Mouse (Mus musculus): ENCODE data around the gene Arl6ip6. TPM values are rescaled to one million over a fixed set of nuclear protein-coding genes. Genes with fewer than 3 reads are reported as not detected.

Gene Arl6ip6
- polyA plus RNA-seq, 1 experiment from 2014 or later, result 35.3 TPM

DNA sequence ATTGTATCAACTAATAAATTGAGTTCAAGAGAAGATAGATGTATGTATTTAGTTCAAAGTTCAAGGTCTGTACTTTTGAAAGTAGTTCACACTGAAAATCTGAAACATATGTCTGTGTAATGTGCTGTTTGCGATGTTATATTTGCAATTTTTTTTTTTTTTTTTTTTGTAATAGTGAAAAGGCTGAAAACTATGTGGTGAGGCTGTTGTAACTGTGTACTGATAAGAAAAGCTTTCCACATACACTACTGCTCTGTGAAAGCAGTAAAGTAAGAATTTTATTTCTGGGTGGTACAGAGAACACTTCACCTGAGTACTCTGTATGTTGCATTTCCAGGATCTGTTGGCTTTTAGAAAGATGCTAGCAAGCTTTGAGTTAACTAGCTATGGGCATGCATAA lies 7.7 kb downstream of the Arl6ip6 start:
- H3K4me2 ChIP-seq (ENCODE audit: low read depth, low read length), result no peak overlapping the region
- no peaks in the 10 kb centered on the region for H3K4me1 ChIP-seq (ENCODE audit: control insufficient read depth, insufficient read depth, low read length)
- peaks cover 8% of the 10 kb centered on the region; the same call in 1 of the 2 replicates for H3K36me3 ChIP-seq (ENCODE audit: control insufficient read depth, insufficient read depth, low read length)
- H3K9ac ChIP-seq (ENCODE audit: low read depth, low read length), result no peak overlapping the region
- no peak for ATAC-seq
- WGBS, result 92% methylated on average over 1 of the region's 1 CpGs
- no peak overlapping the region for H3K4me3 ChIP-seq (ENCODE audit: low read length)
- no peaks in the 10 kb centered on the region for H3K9me3 ChIP-seq (ENCODE audit: control insufficient read depth, low read length)
- no peak overlapping the region for H3K27ac ChIP-seq (ENCODE audit: low read length)
- no peaks in the 10 kb centered on the region for H3K27me3 ChIP-seq (replicated peaks; ENCODE audit: control insufficient read depth, insufficient read depth, low read length)

DNA sequence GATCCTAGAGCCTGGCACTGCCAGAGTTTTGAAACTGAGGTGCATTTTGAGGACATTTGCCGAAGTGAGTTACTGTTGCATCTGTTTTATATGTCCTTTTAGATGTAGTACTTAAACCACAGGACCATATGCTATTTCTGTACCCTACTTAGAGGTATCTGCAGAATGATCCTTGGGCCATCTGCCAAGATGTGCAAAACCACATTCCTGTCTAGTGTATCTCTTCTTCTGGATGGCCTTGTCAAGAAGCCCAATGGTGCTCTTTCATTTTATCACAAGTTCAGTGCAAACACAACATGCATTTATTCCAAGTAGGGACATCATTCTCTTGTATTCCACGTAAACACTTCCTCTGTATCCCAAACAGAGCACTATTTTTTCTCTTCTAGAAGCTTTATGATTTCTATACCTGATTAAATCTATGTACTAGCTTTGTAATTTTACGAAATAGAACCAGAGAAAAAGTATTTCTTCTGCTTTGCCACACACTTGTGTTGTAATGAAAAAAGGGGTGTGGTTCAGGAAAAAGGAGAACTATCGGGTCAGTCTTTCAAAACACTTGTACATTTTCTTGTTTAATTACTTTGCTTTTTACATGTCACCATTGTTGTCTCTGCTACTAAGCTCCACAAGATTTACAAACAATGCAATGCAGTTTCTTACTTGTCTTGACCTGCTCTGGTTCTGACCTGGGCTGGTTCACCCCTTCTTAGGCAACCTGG lies 8.8 kb downstream of the Arl6ip6 start:
- no peak overlapping the region for H3K27ac ChIP-seq (ENCODE audit: low read length)
- no peak overlapping the region for H3K4me3 ChIP-seq (ENCODE audit: low read length)
- no peaks in the 10 kb centered on the region for H3K4me1 ChIP-seq (ENCODE audit: control insufficient read depth, insufficient read depth, low read length)
- H3K27me3 ChIP-seq (replicated peaks; ENCODE audit: control insufficient read depth, insufficient read depth, low read length), result no peaks in the 10 kb centered on the region
- peaks cover 8% of the 10 kb centered on the region; the same call in 1 of the 2 replicates for H3K36me3 ChIP-seq (ENCODE audit: control insufficient read depth, insufficient read depth, low read length)
- H3K9me3 ChIP-seq (ENCODE audit: control insufficient read depth, low read length), result no peaks in the 10 kb centered on the region
- H3K4me2 ChIP-seq (ENCODE audit: low read depth, low read length), result no peak overlapping the region
- no peak for ATAC-seq
- 81% methylated on average over 4 of the region's 4 CpGs for WGBS
- no peak overlapping the region for H3K9ac ChIP-seq (ENCODE audit: low read depth, low read length)

DNA sequence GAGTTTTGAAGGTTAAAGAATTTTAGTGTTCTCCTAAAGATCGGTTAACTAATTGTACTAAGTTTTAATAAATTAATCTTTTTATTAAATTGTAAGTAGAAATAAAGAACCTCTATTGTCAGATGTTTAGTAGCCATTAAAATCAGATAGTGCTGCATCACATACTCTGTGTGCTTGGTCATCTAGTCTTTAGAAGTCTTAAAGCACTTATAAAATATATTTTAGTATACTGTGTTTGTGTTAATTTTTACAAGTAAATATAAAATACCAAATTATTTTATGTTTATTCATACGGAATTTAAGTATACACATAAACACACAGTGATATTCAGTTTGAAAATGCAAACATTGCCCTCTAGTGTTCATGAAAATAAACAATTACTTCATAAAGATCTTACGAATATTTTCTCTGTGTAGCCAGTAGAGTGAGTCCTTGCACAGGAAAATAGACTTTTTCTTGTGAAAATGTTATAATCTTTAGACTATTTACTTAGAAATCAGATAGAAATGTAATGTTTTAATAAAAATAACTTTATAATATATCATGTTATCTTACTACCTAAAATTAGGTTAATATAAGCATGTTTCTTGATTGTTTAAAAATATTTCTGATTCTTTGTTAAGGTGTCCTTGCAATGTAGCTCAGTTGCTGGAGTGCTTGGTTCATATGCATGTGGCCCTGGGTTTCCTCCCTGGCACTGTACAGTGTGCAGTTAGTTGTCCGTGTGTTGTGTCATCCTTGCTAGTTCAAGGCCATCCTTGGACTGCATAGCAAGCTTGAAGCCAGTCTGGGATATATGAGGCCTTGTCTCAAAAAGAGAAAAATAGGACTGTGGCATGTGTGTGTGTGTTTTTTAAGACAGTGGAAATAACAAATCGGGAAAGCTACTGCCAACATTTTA lies 13.1 kb downstream of the Arl6ip6 start:
- Histone ChIP-seq H3K9me3 (ENCODE audit: control insufficient read depth, low read length) (no peaks in the 10 kb centered on the region), H3K4me3 (ENCODE audit: low read length) (no peak overlapping the region), H3K27me3 (replicated peaks; ENCODE audit: control insufficient read depth, insufficient read depth, low read length) (no peaks in the 10 kb centered on the region), H3K27ac (ENCODE audit: low read length) (no peak overlapping the region), H3K9ac (ENCODE audit: low read depth, low read length) (no peak overlapping the region), H3K36me3 (ENCODE audit: control insufficient read depth, insufficient read depth, low read length) (no peaks in the 10 kb centered on the region), H3K4me1 (ENCODE audit: control insufficient read depth, insufficient read depth, low read length) (no peaks in the 10 kb centered on the region), H3K4me2 (ENCODE audit: low read depth, low read length) (no peak overlapping the region)
- ATAC-seq, result no peak
- 65% methylated on average over 5 of the region's 5 CpGs for WGBS

DNA sequence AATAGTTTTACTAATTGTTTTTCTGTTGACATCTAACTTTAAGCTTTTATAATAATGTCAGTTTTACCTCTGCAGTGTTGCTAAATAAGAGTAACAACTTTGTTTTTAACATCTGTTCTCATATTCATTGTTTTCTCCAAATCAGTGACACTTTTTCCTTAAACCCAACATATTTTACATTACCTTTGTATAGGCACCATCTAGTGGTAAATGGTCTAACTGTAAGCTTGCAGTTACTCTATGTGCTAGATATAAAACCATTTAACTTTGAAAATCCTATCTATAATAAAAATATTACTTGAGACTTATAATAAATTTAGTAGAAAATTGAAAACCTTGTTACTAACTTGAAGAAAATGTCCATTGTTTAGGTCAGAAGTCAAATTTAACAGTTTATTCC lies 15.2 kb downstream of the Arl6ip6 start:
- Histone ChIP-seq H3K4me1 (ENCODE audit: control insufficient read depth, insufficient read depth, low read length) (no peaks in the 10 kb centered on the region), H3K27me3 (replicated peaks; ENCODE audit: control insufficient read depth, insufficient read depth, low read length) (no peaks in the 10 kb centered on the region), H3K9me3 (ENCODE audit: control insufficient read depth, low read length) (no peaks in the 10 kb centered on the region), H3K4me2 (ENCODE audit: low read depth, low read length) (no peak overlapping the region), H3K27ac (ENCODE audit: low read length) (no peak overlapping the region), H3K36me3 (ENCODE audit: control insufficient read depth, insufficient read depth, low read length) (0 out of 2 replicates have a peak, but pooled peaks cover 2% of the 10 kb centered on the region), H3K9ac (ENCODE audit: low read depth, low read length) (no peak overlapping the region), H3K4me3 (ENCODE audit: low read length) (no peak overlapping the region)
- ATAC-seq, result no peak

DNA sequence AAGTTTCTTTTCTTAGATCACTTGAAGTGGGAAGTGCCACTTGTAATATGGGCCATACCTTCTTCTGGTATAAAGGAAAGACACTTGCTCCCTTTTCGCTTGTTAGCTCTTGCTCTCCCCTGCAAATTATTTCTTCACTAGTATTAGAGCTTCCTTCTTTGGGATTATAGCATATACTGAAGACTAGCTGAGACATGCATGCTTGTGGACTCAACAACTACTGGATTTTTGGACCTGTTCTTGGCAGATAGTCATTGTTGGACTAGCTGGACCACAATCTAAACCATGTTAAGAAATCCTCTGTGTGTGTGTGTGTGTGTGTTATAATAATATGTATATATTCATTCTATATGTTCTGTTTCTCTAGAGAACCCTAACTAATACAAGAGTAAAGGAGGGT lies 22.0 kb downstream of the Arl6ip6 start:
- Histone ChIP-seq H3K4me2 (ENCODE audit: low read depth, low read length) (no peak overlapping the region), H3K9ac (ENCODE audit: low read depth, low read length) (no peak overlapping the region), H3K9me3 (ENCODE audit: control insufficient read depth, low read length) (no peaks in the 10 kb centered on the region), H3K36me3 (ENCODE audit: control insufficient read depth, insufficient read depth, low read length) (0 out of 2 replicates have a peak, but pooled peaks cover 2% of the 10 kb centered on the region), H3K27ac (ENCODE audit: low read length) (no peak overlapping the region), H3K4me1 (ENCODE audit: control insufficient read depth, insufficient read depth, low read length) (no peaks in the 10 kb centered on the region), H3K4me3 (ENCODE audit: low read length) (no peak overlapping the region), H3K27me3 (replicated peaks; ENCODE audit: control insufficient read depth, insufficient read depth, low read length) (no peaks in the 10 kb centered on the region)
- ATAC-seq, result no peak
- 90% methylated on average over 1 of the region's 1 CpGs for WGBS

DNA sequence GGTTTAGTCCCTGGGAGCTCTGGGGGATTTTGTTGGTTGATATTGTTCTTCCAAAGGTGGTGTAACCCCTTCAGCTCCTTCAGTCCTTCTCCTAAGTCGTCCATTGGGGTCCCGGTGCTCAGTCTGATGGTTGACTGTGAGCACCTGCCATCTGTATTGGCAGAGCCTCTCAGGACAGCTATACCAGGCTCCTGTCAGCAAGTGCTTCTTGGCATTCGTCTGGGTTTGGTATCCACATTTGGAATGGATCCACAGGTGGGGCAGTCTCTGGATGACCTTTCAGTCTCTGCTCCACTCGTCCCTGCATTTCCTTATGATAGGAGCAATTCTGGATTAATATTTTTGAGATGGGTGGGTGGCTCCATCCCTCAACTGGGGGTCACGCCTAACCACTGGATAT lies 30.7 kb downstream of the Arl6ip6 start:
- Histone ChIP-seq H3K27ac (ENCODE audit: low read length) (no peak overlapping the region), H3K9ac (ENCODE audit: low read depth, low read length) (no peak overlapping the region), H3K27me3 (replicated peaks; ENCODE audit: control insufficient read depth, insufficient read depth, low read length) (no peaks in the 10 kb centered on the region), H3K9me3 (ENCODE audit: control insufficient read depth, low read length) (no peaks in the 10 kb centered on the region), H3K4me1 (ENCODE audit: control insufficient read depth, insufficient read depth, low read length) (no peaks in the 10 kb centered on the region), H3K4me3 (ENCODE audit: low read length) (no peak overlapping the region), H3K4me2 (ENCODE audit: low read depth, low read length) (no peak overlapping the region), H3K36me3 (ENCODE audit: control insufficient read depth, insufficient read depth, low read length) (no peaks in the 10 kb centered on the region; the same call in 1 of the 2 replicates)
- ATAC-seq, result no peak
- WGBS, result 92% methylated on average over 5 of the region's 5 CpGs

DNA sequence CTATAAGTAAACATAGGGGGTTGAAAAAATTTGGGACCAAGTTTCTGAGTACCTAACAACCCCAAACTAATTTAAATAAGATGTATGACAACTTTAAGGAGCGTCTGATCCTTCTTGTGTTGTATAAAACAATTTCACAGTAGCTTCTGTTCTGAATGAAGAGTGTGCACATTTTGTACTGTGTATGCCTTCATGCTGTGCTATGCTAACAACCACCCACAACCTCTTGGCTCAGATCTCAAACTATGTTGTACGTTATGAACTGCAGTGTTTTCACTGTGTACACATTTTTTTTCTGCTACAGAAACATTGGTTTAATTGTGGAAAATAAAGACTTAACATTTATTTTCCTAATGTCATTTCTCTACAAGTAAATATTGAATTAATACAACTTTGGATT lies 65.5 kb downstream of the Arl6ip6 start:
- WGBS, result 63% methylated on average over 2 of the region's 2 CpGs
- Histone ChIP-seq H3K27me3 (replicated peaks; ENCODE audit: control insufficient read depth, insufficient read depth, low read length) (no peaks in the 10 kb centered on the region), H3K36me3 (ENCODE audit: control insufficient read depth, insufficient read depth, low read length) (no peaks in the 10 kb centered on the region), H3K27ac (ENCODE audit: low read length) (no peak overlapping the region), H3K4me2 (ENCODE audit: low read depth, low read length) (no peak overlapping the region), H3K9me3 (ENCODE audit: control insufficient read depth, low read length) (no peaks in the 10 kb centered on the region), H3K4me3 (ENCODE audit: low read length) (no peak overlapping the region), H3K9ac (ENCODE audit: low read depth, low read length) (no peak overlapping the region), H3K4me1 (ENCODE audit: control insufficient read depth, insufficient read depth, low read length) (no peaks in the 10 kb centered on the region)
- no peak for ATAC-seq

Other genes with a start within 250 kb of the Arl6ip6 start
- 120 and 126 TPM in 2 replicates for gene Prpf40a, start 442 bp upstream of the Arl6ip6 start, polyA plus RNA-seq (2015; fragmentation: Nextera tagmentation; extraction: Ambion mirVana)